Mouse (Mus musculus) MEL (cell line): ENCODE measurements around the gene Gsn. TPM values are rescaled to one million over a fixed set of nuclear protein-coding genes. Genes with fewer than 3 reads are reported as not detected.

Source experiments
- DNase-seq: peaks from one replicate; pipeline ENCODE4 v3.0.0; 2011; ENCODE audit warnings: low read depth, low spot score
- H3K27ac ChIP-seq: 2 replicates; pipeline ENCODE4 v1.5.1; 2012; ENCODE audit warnings: low read depth, mild to moderate bottlenecking, control low read depth, low read length, moderate library complexity; ENCODE audit not compliant: control insufficient read depth
- H3K27me3 ChIP-seq, 2 experiments: fragments of 150-350 bp in 1 of 2; sonication (generic) in 1 of 2; 2 replicates each; pipeline ENCODE4 v1.6.1; 2012; ENCODE audit warnings: low read length in 2 of 2, mild to moderate bottlenecking in 2 of 2, improper control_type of control experiment in 1 of 2, moderate library complexity in 1 of 2; ENCODE audit not compliant: insufficient read depth in 2 of 2, control insufficient read depth in 1 of 2
- H3K36me3 ChIP-seq, 2 experiments: 2 replicates each; pipeline ENCODE4 v1.6.1; 2012 to 2014; ENCODE audit warnings: low read length in 2 of 2, improper control_type of control experiment in 1 of 2, inconsistent platforms in 1 of 2, mild to moderate bottlenecking in 1 of 2; ENCODE audit not compliant: insufficient read depth in 2 of 2, control insufficient read depth in 1 of 2
- H3K4me1 ChIP-seq, 2 experiments: fragments of 150-350 bp in 1 of 2; sonication (generic) in 1 of 2; 2 replicates each; pipeline ENCODE4 v1.6.1; 2012; ENCODE audit warnings: low read length in 2 of 2, improper control_type of control experiment in 1 of 2, mild to moderate bottlenecking in 1 of 2; ENCODE audit not compliant: insufficient read depth in 2 of 2, control insufficient read depth in 1 of 2
- H3K4me3 ChIP-seq, 2 experiments: fragments of 150-350 bp in 1 of 2; sonication (generic) in 1 of 2; 2 replicates each; pipeline ENCODE4 v1.5.1; 2012; ENCODE audit warnings: low read depth in 2 of 2, low read length in 2 of 2, mild to moderate bottlenecking in 2 of 2, moderate library complexity in 2 of 2, control low read depth in 1 of 2, improper control_type of control experiment in 1 of 2; ENCODE audit not compliant: control insufficient read depth in 1 of 2, insufficient read depth in 1 of 2
- H3K79me2 ChIP-seq: 2 replicates; pipeline ENCODE4 v1.6.1; 2012; ENCODE audit warnings: mild to moderate bottlenecking, low read length, moderate library complexity; ENCODE audit not compliant: control insufficient read depth, poor library complexity, insufficient read depth
- H3K9ac ChIP-seq: 2 replicates; pipeline ENCODE4 v1.6.1; 2012; ENCODE audit warnings: low read depth, mild to moderate bottlenecking, control low read depth, low read length, moderate library complexity; ENCODE audit not compliant: control insufficient read depth, poor library complexity, severe bottlenecking
- H3K9me3 ChIP-seq: fragments of 150-350 bp; sonication (generic); replicated peaks from 2 replicates; pipeline ENCODE4 v1.6.1; 2012; ENCODE audit warnings: mild to moderate bottlenecking, low read length, improper control_type of control experiment, moderate library complexity; ENCODE audit not compliant: insufficient read depth
- CHD1 ChIP-seq: IDR thresholded peaks from 2 replicates; pipeline ENCODE4 v1.6.1; 2012; ENCODE audit warnings: low read depth, mild to moderate bottlenecking, inconsistent platforms, low read length, improper control_type of control experiment
- CTCF ChIP-seq, 3 experiments: IDR thresholded peaks in 2 of 3; conservative IDR thresholded peaks in 1 of 3; 2 replicates each; pipeline ENCODE4 v1.5.1; 2011 to 2012; ENCODE audit warnings: low read length in 3 of 3, low read depth in 2 of 3, mild to moderate bottlenecking in 2 of 3, improper control_type of control experiment in 1 of 3, inconsistent platforms in 1 of 3, mixed read lengths in 1 of 3, moderate library complexity in 1 of 3; ENCODE audit not compliant: control insufficient read depth in 1 of 3, insufficient read depth in 1 of 3, poor library complexity in 1 of 3, severe bottlenecking in 1 of 3
- E2F4 ChIP-seq: IDR thresholded peaks from 2 replicates; pipeline ENCODE4 v1.6.1; 2011; ENCODE audit warnings: low read depth, low read length, improper control_type of control experiment, borderline replicate concordance
- ELF1 ChIP-seq: IDR thresholded peaks from 2 replicates; pipeline ENCODE4 v1.6.1; 2014; ENCODE audit warnings: low read depth, mild to moderate bottlenecking, inconsistent platforms, low read length, improper control_type of control experiment, moderate library complexity
- ETS1 ChIP-seq: IDR thresholded peaks from 2 replicates; pipeline ENCODE4 v1.6.1; 2012; ENCODE audit warnings: low read depth, mild to moderate bottlenecking, inconsistent platforms, low read length, improper control_type of control experiment, moderate library complexity
- GABPA ChIP-seq: IDR thresholded peaks from 2 replicates; pipeline ENCODE4 v1.6.1; 2012; ENCODE audit warnings: low read depth, mild to moderate bottlenecking, inconsistent platforms, low read length, improper control_type of control experiment, moderate library complexity
- GATA1 ChIP-seq: IDR thresholded peaks from 2 replicates; pipeline ENCODE4 v1.6.1; 2011; ENCODE audit warnings: low read depth, low read length, improper control_type of control experiment
- HCFC1 ChIP-seq: IDR thresholded peaks from 2 replicates; pipeline ENCODE4 v1.6.1; 2012; ENCODE audit warnings: low read depth, mild to moderate bottlenecking, inconsistent platforms, low read length, improper control_type of control experiment, moderate library complexity
- JUND ChIP-seq: IDR thresholded peaks from 2 replicates; pipeline ENCODE4 v1.6.1; 2011; ENCODE audit warnings: low read depth, mild to moderate bottlenecking, improper control_type of control experiment, low read length
- MAX ChIP-seq: IDR thresholded peaks from 2 replicates; pipeline ENCODE4 v1.6.1; 2011; ENCODE audit warnings: low read length, improper control_type of control experiment
- MAZ ChIP-seq: IDR thresholded peaks from 2 replicates; pipeline ENCODE4 v1.6.1; 2012; ENCODE audit warnings: low read depth, mild to moderate bottlenecking, inconsistent platforms, low read length, improper control_type of control experiment
- MEF2A ChIP-seq: IDR thresholded peaks from 2 replicates; pipeline ENCODE4 v1.6.1; 2014; ENCODE audit warnings: low read depth, mild to moderate bottlenecking, inconsistent platforms, low read length, improper control_type of control experiment; ENCODE audit not compliant: poor library complexity, insufficient replicate concordance, severe bottlenecking; ENCODE audit errors: extremely low read depth
- MXI1 ChIP-seq: IDR thresholded peaks from 2 replicates; pipeline ENCODE4 v1.6.1; 2011; ENCODE audit warnings: mild to moderate bottlenecking, low read depth, low read length, improper control_type of control experiment
- MYC ChIP-seq: IDR thresholded peaks from 2 replicates; pipeline ENCODE4 v1.6.1; 2011; ENCODE audit warnings: low read depth, mild to moderate bottlenecking, low read length, improper control_type of control experiment, moderate library complexity
- NELFE ChIP-seq: IDR thresholded peaks from 2 replicates; pipeline ENCODE4 v1.6.1; 2011; ENCODE audit warnings: low read depth, low read length, improper control_type of control experiment
- RAD21 ChIP-seq: IDR thresholded peaks from 2 replicates; pipeline ENCODE4 v1.6.1; 2011; ENCODE audit warnings: mild to moderate bottlenecking, low read depth, low read length, improper control_type of control experiment
- SIN3A ChIP-seq: IDR thresholded peaks from 2 replicates; pipeline ENCODE4 v1.6.1; 2012; ENCODE audit warnings: low read length, improper control_type of control experiment, inconsistent platforms
- SMC3 ChIP-seq: IDR thresholded peaks from 2 replicates; pipeline ENCODE4 v1.6.1; 2011; ENCODE audit warnings: low read depth, low read length, improper control_type of control experiment
- TBP ChIP-seq: IDR thresholded peaks from 2 replicates; pipeline ENCODE4 v1.8.0; 2011; ENCODE audit warnings: low read depth, low read length, improper control_type of control experiment
- ZKSCAN1 ChIP-seq: IDR thresholded peaks from 2 replicates; pipeline ENCODE4 v1.6.1; 2012; ENCODE audit warnings: low read depth, mild to moderate bottlenecking, inconsistent platforms, low read length, improper control_type of control experiment, moderate library complexity
- ZNF384 ChIP-seq: IDR thresholded peaks from 2 replicates; pipeline ENCODE4 v1.6.1; 2012; ENCODE audit warnings: low read depth, mild to moderate bottlenecking, inconsistent platforms, low read length, improper control_type of control experiment
- polyA plus RNA-seq, 2 experiments: library from polyadenylated mRNA; stranded (reverse) in 1 of 2; unstranded in 1 of 2; fragments of >175 nt in 1 of 2; fragments of >200 nt in 1 of 2; gene quantifications; 2 replicates each; pipeline versions ENCODE4 v1.2.1 to v1.2.4; 2012; ENCODE audit warnings: low replicate concordance in 2 of 2, low read depth in 1 of 2; ENCODE audit not compliant: insufficient read length in 2 of 2, insufficient read depth in 1 of 2, missing spikeins in 1 of 2
- total RNA-seq: library from RNA; depleted of rRNA; stranded (reverse); fragments of 300-350 nt; gene quantifications from 2 replicates; pipeline ENCODE4 v1.2.3, GENCODE M21; 2012

Gene Gsn
- total and polyA plus RNA-seq, 3 experiments, result 8.0 to 8.2 TPM; not detected in 1

GRCm38 (mm10) chr2:35264095-35264494 is 7.9 kb downstream of the Gsn start (continued):
- no peak for TF ChIP-seq ELF1
- 0 out of 2 replicates have a peak, but pooled peaks have one; percentile 16 for TF ChIP-seq MAZ
- no peak for TF ChIP-seq RAD21
- TF ChIP-seq TBP, result no peak

GRCm38 (mm10) chr2:35265296-35265695 is 9.1 kb downstream of the Gsn start:
- TF ChIP-seq MXI1, result peak; percentile 82
- TF ChIP-seq CTCF (IDR thresholded peaks at IDR 0.05 in 2 of 3, conservative IDR thresholded peaks at IDR 0.05 in 1 of 3; ENCODE audit: control insufficient read depth in 1 of 3, insufficient read depth in 1 of 3, low read depth in 2 of 3, low read length in 3 of 3, poor library complexity in 1 of 3, severe bottlenecking in 1 of 3), result peak; percentile 43 to 66 (median 52)
- TF ChIP-seq ETS1, result 0 out of 2 replicates have a peak, but pooled peaks have one; percentile 12
- TF ChIP-seq MAX, result peak; percentile 82
- TF ChIP-seq RAD21, result peak; percentile 42
- TF ChIP-seq ZNF384, result no peak
- no peak for TF ChIP-seq CHD1
- peak; percentile 93 for TF ChIP-seq MYC
- peak; percentile 42; the same call in 1 of the 2 replicates for TF ChIP-seq SMC3
- TF ChIP-seq GATA1, result no peak
- peak; percentile 53; the same call in 1 of the 2 replicates for TF ChIP-seq SIN3A
- 0 out of 2 replicates have a peak, but pooled peaks have one; percentile 26 for TF ChIP-seq TBP
- 0 out of 2 replicates have a peak, but pooled peaks have one; percentile 48 for TF ChIP-seq GABPA
- no peak for TF ChIP-seq MEF2A
- no peak overlapping the region for H3K4me3 ChIP-seq
- H3K79me2 ChIP-seq, result no peaks in the 10 kb centered on the region
- no peak overlapping the region for H3K27ac ChIP-seq
- H3K27me3 ChIP-seq, result no peaks in the 10 kb centered on the region
- no peak overlapping the region for H3K9ac ChIP-seq
- DNase-seq, result peak; percentile 76
- no peaks in the 10 kb centered on the region for H3K9me3 ChIP-seq
- peaks cover 0 to 19% of the 10 kb centered on the region in 2 experiments; a peak in 2 of 4 replicates for H3K36me3 ChIP-seq
- H3K4me1 ChIP-seq, result peaks cover 12 to 20% of the 10 kb centered on the region in 2 experiments

DNA sequence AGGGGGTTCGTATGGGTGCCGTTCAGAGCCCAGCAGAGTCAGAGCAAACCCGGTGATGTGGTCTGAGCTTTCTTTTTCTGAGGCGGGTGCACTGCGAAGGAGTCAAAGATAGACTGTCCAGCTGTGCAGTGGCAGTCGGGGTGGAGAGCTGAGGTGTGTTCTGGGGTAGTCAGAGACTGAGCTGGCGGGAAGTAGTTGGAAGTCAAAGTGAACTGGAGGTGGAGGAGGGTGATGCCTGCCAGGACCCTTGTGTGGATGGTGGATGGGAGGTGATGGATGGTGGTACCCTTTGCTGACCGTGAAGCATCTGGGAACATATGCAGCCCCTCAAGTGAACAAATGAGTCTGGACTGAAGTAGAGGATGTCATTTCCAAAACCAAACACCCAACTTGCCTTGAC is 9.6 kb downstream of the Gsn start:
- H3K79me2 ChIP-seq, result no peaks in the 10 kb centered on the region
- no peak overlapping the region for H3K27ac ChIP-seq
- no peaks in the 10 kb centered on the region for H3K9me3 ChIP-seq
- no peak overlapping the region for H3K4me3 ChIP-seq
- DNase-seq, result no peak
- H3K9ac ChIP-seq, result no peak overlapping the region
- peaks cover 0 to 16% of the 10 kb centered on the region in 2 experiments; a peak in 2 of 4 replicates for H3K36me3 ChIP-seq
- H3K27me3 ChIP-seq, result no peaks in the 10 kb centered on the region
- no peak for TF ChIP-seq E2F4
- TF ChIP-seq ZKSCAN1, result no peak
- no peak for TF ChIP-seq NELFE
- TF ChIP-seq JUND, result no peak
- no peak for TF ChIP-seq SMC3
- TF ChIP-seq HCFC1, result no peak
- TF ChIP-seq, all 39 proteins: peak for 0
- H3K4me1 ChIP-seq, result peaks cover 12 to 19% of the 10 kb centered on the region in 2 experiments
